Mouse (Mus musculus): ENCODE measurements at regions not wholly inside any gene's neighbourhood (a gene's known extent, or its start where the extent isn't known, plus 50 kb on each side); places are given as distances from the start of the nearest gene placed in this dataset.
"Not testable (repeated sequence)": the region's sequence is repeated elsewhere in the genome, so short reads cannot be mapped to it uniquely, and the experiment has no call there.

DNA sequence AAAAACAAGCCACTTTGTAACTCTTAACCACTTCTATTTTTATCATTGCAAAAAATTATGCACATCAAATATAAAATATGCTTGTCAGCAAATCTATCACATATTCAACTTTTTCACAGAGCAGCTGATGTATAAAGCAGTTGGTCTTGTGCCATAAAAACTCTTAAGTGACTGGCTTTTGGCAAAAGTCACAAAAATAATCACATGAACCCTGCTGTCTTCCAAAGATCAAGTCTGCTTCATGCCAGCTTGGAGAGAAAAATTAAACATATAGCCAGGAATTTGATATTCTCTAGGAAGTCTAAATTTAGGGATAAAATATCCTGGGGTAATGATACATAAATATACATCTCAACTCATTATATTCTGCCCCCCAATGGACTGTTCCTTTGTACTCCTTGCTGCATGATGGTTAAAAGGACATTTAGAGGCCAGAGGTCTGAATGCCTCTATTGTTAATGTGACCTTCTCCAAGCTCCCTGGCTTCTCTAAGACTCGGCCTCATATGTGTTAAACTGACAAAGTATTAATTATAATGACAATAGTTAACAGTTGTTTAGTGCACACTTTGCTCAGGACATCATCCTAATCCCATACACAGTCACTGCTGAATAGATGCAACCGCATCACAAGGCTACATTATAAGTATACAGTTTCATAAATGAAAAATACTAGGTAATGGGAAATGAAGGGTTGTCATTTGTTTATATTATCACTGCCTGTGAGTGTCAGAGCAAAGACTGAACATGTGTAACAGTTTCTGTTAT, 422.9 kb upstream of the Hs3st1 start:
- intact Hi-C loops (cut with DNase I; ENCODE audit: low total_unique reads) = no loop called here

GRCm38 (mm10) chr5:40136740-40137285, 381.5 kb upstream of the Hs3st1 start:
- no peak for DNase-seq
- intact Hi-C loops (cut with DNase I; ENCODE audit: low total_unique reads) = no loop called here

More for the DNA sequence above, 422.9 kb upstream of the Hs3st1 start:
- no peak for DNase-seq

- intact Hi-C loops (cut with DNase I; ENCODE audit: low total_unique reads) = no loop called here
Measured at GRCm38 (mm10) chr5:40124337-40124736, 369.1 kb upstream of the Hs3st1 start.

GRCm38 (mm10) chr5:40116849-40117248, 361.6 kb upstream of the Hs3st1 start:
- intact Hi-C loops (cut with DNase I; ENCODE audit: low total_unique reads) = no loop called here
- DNase-seq = no peak

More at GRCm38 (mm10) chr5:40124337-40124736, 369.1 kb upstream of the Hs3st1 start:
- DNase-seq = no peak

DNA sequence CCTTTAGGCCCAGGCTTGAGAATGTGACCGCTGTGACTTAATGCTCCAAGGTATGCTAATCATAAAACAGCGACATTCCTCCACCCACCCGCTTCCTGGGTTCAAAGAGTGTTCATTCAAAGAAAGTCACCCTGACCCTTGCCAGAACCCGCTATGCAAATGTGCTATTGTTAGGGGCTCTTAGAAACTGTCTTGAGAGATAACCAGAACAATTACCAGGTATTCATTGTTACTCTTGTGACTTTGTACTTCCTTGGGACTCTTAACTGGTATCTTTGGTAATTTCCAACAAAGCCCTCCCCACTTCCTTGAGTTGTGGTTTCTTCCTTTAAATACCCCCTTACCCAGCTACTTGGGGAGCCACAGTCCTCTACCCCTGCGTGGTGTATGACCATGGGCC, 334.3 kb upstream of the Hs3st1 start:
- DNase-seq; intact Hi-C loops (cut with DNase I; ENCODE audit: low total_unique reads): not testable (repeated sequence)

DNA sequence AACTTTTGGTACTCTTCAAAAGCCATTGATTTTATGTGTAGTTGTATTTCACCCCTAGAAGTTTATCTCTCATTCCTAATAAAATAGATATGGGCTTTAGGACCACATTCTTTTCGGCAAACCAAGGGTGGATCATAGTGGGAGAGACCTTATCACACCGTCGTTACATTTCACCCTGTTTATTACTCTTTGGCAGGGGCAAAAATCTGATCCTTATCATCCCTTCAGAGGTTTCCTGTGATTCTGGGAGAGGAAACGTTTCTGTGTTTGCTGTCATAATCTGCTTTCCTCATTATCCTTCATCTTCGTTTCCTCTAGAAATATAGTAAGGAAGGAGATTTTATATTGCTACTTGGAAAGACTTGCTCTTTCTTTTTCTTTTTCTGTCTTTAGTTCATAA, 290.0 kb upstream of the Hs3st1 start:
- DNase-seq = no peak
- intact Hi-C loops (cut with DNase I; ENCODE audit: low total_unique reads) = no loop called here

- no peak for DNase-seq
- intact Hi-C loops (cut with DNase I; ENCODE audit: low total_unique reads) = no loop called here
Measured at GRCm38 (mm10) chr5:40034452-40034851, 279.2 kb upstream of the Hs3st1 start.

GRCm38 (mm10) chr5:40033686-40034085, 278.4 kb upstream of the Hs3st1 start:
- DNase-seq = no peak
- intact Hi-C loops (cut with DNase I; ENCODE audit: low total_unique reads) = no loop called here

DNA sequence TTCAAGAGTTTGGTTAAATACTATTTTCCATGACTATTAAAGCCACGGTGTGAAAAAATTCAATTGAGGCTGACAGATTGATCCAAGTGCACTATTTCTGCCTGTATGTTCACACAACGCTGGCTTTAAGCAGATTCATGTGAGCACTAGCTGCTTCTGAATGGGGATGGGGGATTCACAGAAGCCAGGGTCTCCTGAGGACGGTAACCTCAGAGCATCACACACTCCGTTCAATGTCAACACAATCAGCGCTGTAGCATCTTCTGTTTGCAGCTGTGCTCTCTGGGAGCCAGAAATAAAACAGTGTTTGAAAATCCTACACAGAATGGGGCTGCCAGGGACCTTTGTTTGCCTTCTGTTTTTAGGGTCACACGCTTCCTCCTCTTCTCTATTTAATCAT, 275.0 kb upstream of the Hs3st1 start:
- intact Hi-C loops (cut with DNase I; ENCODE audit: low total_unique reads) = no loop called here
- DNase-seq = no peak

- intact Hi-C loops (cut with DNase I; ENCODE audit: low total_unique reads) = no loop called here
- no peak for DNase-seq
Measured at GRCm38 (mm10) chr5:40015946-40016345, 260.7 kb upstream of the Hs3st1 start.

DNA sequence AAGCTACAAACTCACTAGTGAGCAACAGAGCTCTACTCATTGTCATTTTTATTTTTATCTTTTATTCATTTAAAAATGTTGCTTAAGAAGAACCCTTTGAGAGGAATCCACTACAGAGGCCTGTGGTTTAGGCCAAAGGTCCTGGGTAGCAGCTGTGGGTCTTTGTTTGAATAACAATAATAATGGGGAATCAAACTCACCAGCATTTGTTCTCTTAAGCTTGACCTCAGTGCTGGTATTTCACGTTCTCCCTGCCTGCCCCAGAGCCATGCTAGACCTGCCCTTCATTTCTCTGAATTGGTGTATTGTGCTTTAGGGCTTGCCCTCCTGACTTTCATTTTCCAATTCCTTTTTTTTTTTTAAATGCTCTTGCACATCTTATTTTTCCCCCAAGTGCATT, 232.8 kb upstream of the Hs3st1 start:
- no peak for DNase-seq
- intact Hi-C loops (cut with DNase I; ENCODE audit: low total_unique reads) = no loop called here

- DNase-seq = no peak
- intact Hi-C loops (cut with DNase I; ENCODE audit: low total_unique reads) = loop anchor here (5.0 kb wide), 1 partner anchor 1182 kb away; no protein-coding TSS in a partner anchor
Measured at GRCm38 (mm10) chr5:39964371-39964770, 209.1 kb upstream of the Hs3st1 start.

DNA sequence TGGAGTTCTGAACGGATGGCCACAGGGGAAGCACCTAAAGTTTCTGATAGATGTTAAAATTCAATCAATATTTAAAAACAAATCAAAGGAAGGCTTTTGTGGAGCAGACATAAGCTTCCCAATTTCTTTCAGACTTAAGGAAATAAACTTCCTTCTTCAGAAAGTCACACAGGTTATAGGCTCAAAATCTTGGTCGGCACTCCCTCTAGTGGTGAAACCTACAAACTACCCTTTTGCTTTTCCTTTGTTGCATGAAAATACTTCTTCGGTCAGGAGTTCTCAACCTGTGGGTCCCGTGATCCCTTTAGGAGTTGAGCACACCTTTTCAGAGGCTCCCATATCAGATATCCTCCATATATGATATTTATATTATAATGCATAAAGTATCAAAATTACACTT, 205.7 kb upstream of the Hs3st1 start:
- no peak for DNase-seq
- intact Hi-C loops (cut with DNase I; ENCODE audit: low total_unique reads) = loop anchor here (5.0 kb wide), 1 partner anchor 1179 kb away; no protein-coding TSS in a partner anchor

- no peak for DNase-seq
- intact Hi-C loops (cut with DNase I; ENCODE audit: low total_unique reads) = no loop called here
Measured at GRCm38 (mm10) chr5:39935564-39935963, 180.3 kb upstream of the Hs3st1 start.

DNA sequence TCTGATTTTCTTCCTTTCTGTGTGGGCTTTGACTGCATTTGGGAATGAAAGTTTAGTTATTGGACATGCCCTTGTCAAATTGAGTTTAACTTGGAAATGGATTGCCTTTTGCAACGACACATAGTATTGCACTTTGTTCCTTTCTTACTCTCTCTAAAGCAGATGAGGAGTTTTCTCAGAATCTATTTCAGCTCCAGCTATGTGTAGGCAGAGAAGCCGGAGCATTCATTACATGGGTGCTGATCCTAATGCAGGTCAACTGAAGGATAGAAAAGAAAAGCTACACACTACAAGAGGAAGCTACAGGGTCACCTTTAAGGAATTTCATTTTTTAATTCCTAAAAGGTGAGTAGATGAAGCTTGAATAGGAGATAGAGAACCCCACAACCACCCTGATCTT, 176.6 kb upstream of the Hs3st1 start:
- intact Hi-C loops (cut with DNase I; ENCODE audit: low total_unique reads) = no loop called here
- no peak for DNase-seq

- intact Hi-C loops (cut with DNase I; ENCODE audit: low total_unique reads) = no loop called here
- DNase-seq = no peak
Measured at GRCm38 (mm10) chr5:39909369-39909768, 154.1 kb upstream of the Hs3st1 start.

- intact Hi-C loops (cut with DNase I; ENCODE audit: low total_unique reads) = no loop called here
- DNase-seq = no peak
Measured at GRCm38 (mm10) chr5:39871723-39872085, 116.4 kb upstream of the Hs3st1 start.

- intact Hi-C loops (cut with DNase I; ENCODE audit: low total_unique reads) = no loop called here
- DNase-seq = no peak
Measured at GRCm38 (mm10) chr5:39870835-39871722, 115.8 kb upstream of the Hs3st1 start.

DNA sequence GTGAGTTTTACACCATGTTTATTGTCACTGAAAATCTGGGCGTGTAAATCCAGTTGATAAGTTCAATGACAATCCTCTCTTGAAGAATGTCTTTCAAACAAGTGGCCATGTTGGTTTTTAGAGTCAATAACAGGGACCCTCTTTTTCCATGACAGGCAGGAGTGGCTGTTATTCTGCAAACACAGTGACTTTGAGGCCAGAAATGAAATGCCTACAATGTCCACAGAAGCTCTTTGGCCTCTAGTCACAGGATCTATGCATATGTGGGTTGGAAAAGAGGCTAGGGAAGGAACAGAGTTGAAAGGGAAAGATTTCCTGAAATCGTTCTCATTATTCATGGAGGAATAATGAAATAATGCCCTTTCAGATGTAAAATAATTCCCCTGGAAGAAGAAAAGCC, 101.9 kb upstream of the Hs3st1 start:
- intact Hi-C loops (cut with DNase I; ENCODE audit: low total_unique reads) = no loop called here
- no peak for DNase-seq

DNA sequence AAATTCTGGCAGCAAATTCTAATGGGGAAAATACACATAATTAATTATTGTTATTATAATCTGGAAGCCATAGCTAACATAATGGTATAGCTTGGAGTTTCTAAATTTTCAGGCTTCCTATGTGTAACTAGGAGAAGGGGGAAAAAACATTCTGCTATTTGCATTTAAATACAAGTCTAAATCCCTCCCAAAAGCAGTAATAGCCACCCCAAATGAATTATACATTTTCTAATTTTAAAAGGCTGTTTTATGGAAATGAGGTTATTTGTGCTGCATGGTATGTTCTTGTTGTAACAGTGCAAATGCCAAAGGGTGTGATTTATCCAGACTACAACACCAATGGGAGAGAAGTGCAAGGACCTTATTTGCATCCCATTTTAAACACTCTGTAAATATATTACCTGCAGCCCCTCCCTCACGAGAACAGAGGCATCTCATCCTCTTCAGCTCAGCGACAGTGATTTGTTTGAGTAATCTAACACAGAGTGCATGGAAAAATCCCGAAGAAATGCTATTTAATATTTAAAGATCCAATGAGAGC, 101.4 kb upstream of the Hs3st1 start:
- intact Hi-C loops (cut with DNase I; ENCODE audit: low total_unique reads) = no loop called here

More for the DNA sequence above, 101.4 kb upstream of the Hs3st1 start:
- no peak for DNase-seq
